8 mouse cellular contexts compared by ENCODE assay signal in genomic region chr11:121387750-121388553, GRCm38 (mm10). TPM values are rescaled to one million over a fixed set of nuclear protein-coding genes. Genes with fewer than 3 reads are reported as not detected.
DNase-seq lines count a peak whose midpoint lies in the region; ATAC-seq lines count a peak whose summit lies in the region.

Gene Rab40b (minus strand): TSS chr11:121388251.

- intact Hi-C loops in heart, postnatal 10 days (cut with DNase I) = loop anchor here (1.0 kb wide), 1 partner anchor 33 kb away; the partner anchor contains the start of gene Fn3krp

- peak within 1 kb of the TSS; percentile 54 for H3K4me3 ChIP-seq in forebrain, embryonic 14.5 days (ENCODE audit: low read depth, low read length)
- peak within 1 kb of the TSS; percentile 66 for H3K4me3 ChIP-seq in liver, embryonic 16.5 days (ENCODE audit: low read depth, low read length)

- peak within 1 kb of the TSS; percentile 91 for H3K4me2 ChIP-seq in forebrain, embryonic 14.5 days (ENCODE audit: low read length)
- peak within 1 kb of the TSS; percentile 92 for H3K4me2 ChIP-seq in liver, embryonic 16.5 days (ENCODE audit: low read depth, low read length)

- no peaks in the 10 kb centered on the region for H3K36me3 ChIP-seq in forebrain, embryonic 14.5 days (ENCODE audit: control insufficient read depth, insufficient read depth, low read length)
- H3K36me3 ChIP-seq in liver, embryonic 16.5 days (ENCODE audit: control insufficient read depth, insufficient read depth) = no peaks in the 10 kb centered on the region

- H3K9me3 ChIP-seq in forebrain, embryonic 14.5 days (replicated peaks; ENCODE audit: control insufficient read depth, low read length) = no peaks in the 10 kb centered on the region
- H3K9me3 ChIP-seq in liver, embryonic 16.5 days (replicated peaks; ENCODE audit: control insufficient read depth, low read length) = no peaks in the 10 kb centered on the region

- H3K27ac ChIP-seq in forebrain, embryonic 14.5 days (ENCODE audit: low read depth, low read length) = no peak within 1 kb of the TSS
- H3K27ac ChIP-seq in liver, embryonic 16.5 days (ENCODE audit: low read length) = no peak within 1 kb of the TSS

- DNase-seq in ES-CJ7 (ENCODE audit: low read depth, low spot score) = peak; percentile 98
- peak; percentile 94 for DNase-seq in cerebellum, adult 11-12 months
- DNase-seq in forebrain, embryonic 14.5 days (ENCODE audit: low spot score) = peak; percentile 99
- DNase-seq in heart, postnatal 10 days = peak; percentile 92 to 93
- peak; percentile 86 for DNase-seq in large intestine, adult 2 months (ENCODE audit: low read depth, low spot score)
- DNase-seq in testis, postnatal 14 days (ENCODE audit: low spot score) = peak; percentile 88

- no peaks in the 10 kb centered on the region for H3K27me3 ChIP-seq in forebrain, embryonic 14.5 days (replicated peaks; ENCODE audit: control insufficient read depth, insufficient read depth, low read length)
- H3K27me3 ChIP-seq in liver, embryonic 16.5 days (ENCODE audit: control insufficient read depth, insufficient read depth, low read depth, low read length) = peaks cover 13% of the 10 kb centered on the region

- under 1% methylated on average over 61 of the region's 61 CpGs for WGBS in forebrain, embryonic 14.5 days
- WGBS in large intestine, adult 2 months = 1% methylated on average over 61 of the region's 61 CpGs
- WGBS in liver, embryonic 16.5 days (ENCODE audit: insufficient replicate concordance) = 2% methylated on average over 60 of the region's 61 CpGs

- peak within 1 kb of the TSS; percentile 68 for H3K9ac ChIP-seq in forebrain, embryonic 14.5 days (ENCODE audit: low read length)
- H3K9ac ChIP-seq in liver, embryonic 16.5 days (ENCODE audit: low read depth, low read length) = peak within 1 kb of the TSS; percentile 63

- ATAC-seq in forebrain, embryonic 14.5 days = peak; percentile 99
- peak; percentile 99 for ATAC-seq in liver, embryonic 16.5 days (ENCODE audit: low read depth)
- 0 out of 2 replicates have a peak, but pooled peaks have one; percentile 7 for ATAC-seq in neutrophil, adult 5-6 weeks (ENCODE audit: extremely low read depth, insufficient number of reproducible peaks, low FRiP score, poor library complexity, severe bottlenecking)

- peaks cover 3% of the 10 kb centered on the region; the same call in 1 of the 2 replicates for H3K4me1 ChIP-seq in forebrain, embryonic 14.5 days (ENCODE audit: control insufficient read depth, insufficient read depth, low read length)
- peaks cover 19% of the 10 kb centered on the region for H3K4me1 ChIP-seq in liver, embryonic 16.5 days (ENCODE audit: control insufficient read depth, low read depth, low read length)

RNA-seq across cellular contexts. Expression of gene Rab40b, which starts in this region (rescaled TPM):
- 7.2 and 9.0 TPM in 2 replicates for polyA plus RNA-seq in forebrain, embryonic 14.5 days (2014; fragmentation: Nextera tagmentation; extraction: Ambion mirVana)
- total RNA-seq in heart, postnatal 10 days (2021) = 1 to 10 TPM; 2.1 to 2.8 TPM
- 0.82 TPM in 2 replicates for polyA plus RNA-seq in large intestine, adult 2 months (2012; rRNA removed)
- polyA plus RNA-seq in liver, embryonic 16.5 days (2015; fragmentation: Nextera tagmentation; extraction: Ambion mirVana) = 0.56 and 1.2 TPM in 2 replicates
- not detected in 2 replicates for total RNA-seq in neutrophil, adult 5-6 weeks (2017)

Comparison
In these comparisons a context has a peak if more than half of its experiments do, and no peak if none do; other contexts are left out.
1. Peak in DNase-seq in large intestine, adult 2 months; RNA of the gene not detected or under 1 TPM.
2. Peak in ATAC-seq in neutrophil, adult 5-6 weeks; RNA of the gene not detected or under 1 TPM.
3. ATAC-seq: peak in every context shown above with its lines; median percentile 99 in forebrain, embryonic 14.5 days; 99 in liver, embryonic 16.5 days; 7 in neutrophil, adult 5-6 weeks.